Mouse (Mus musculus): ENCODE results near the gene Aamdc.

Aamdc gene

GRCm38 (mm10) chr7:97514786-97515185, 64.5 kb downstream of the Aamdc start:
- no peak for DNase-seq (ENCODE audit: low spot score in 2 of 2)

- no peak for DNase-seq (ENCODE audit: low spot score in 2 of 2)
Observed at GRCm38 (mm10) chr7:97500555-97501209, 78.6 kb downstream of the Aamdc start.
